Mouse (Mus musculus): Measurements from ENCODE around the gene Pik3r1. TPM values are rescaled to one million over a fixed set of nuclear protein-coding genes. Genes with fewer than 3 reads are reported as not detected.

Gene Pik3r1
- polyA plus RNA-seq, 1 experiment = 49.5 TPM

DNA sequence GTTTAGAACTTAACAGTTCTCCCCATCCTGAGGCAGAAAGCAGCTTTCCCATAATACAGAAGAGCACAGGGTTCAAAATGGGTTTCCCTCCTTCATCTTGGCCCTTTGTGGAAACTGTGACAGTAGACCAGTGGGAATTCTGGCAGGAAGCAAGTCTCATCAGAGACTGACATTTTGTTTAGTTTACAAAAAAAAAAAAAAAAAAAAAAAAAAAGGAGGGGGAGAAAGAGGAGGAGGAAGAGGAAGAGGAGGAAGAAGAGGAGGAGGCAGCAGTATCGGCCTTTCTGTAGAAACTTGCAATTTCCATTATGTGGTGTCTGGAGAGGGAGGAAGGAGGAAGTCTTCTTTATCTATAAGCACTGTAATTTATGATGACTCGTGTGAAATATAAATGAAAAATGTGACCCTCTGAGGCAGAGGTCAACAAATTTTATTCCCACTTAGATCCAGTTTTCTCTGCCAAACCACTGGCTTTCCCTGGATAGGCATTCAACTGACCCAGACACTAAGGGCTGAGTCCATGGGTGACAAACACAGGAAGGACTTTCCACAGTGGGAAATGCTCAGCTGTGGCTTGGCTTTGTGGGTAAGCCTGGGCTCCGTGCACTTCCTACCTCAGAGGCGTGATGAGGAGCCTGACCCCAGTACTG, 28.2 kb downstream of the Pik3r1 start:
- DNase-seq (ENCODE audit: extremely low spot score in 1 of 2, low spot score in 1 of 2) = no peak

GRCm38 (mm10) chr13:101738769-101739168, 29.2 kb downstream of the Pik3r1 start:
- no peak for DNase-seq (ENCODE audit: extremely low spot score in 1 of 2, low spot score in 1 of 2)

DNA sequence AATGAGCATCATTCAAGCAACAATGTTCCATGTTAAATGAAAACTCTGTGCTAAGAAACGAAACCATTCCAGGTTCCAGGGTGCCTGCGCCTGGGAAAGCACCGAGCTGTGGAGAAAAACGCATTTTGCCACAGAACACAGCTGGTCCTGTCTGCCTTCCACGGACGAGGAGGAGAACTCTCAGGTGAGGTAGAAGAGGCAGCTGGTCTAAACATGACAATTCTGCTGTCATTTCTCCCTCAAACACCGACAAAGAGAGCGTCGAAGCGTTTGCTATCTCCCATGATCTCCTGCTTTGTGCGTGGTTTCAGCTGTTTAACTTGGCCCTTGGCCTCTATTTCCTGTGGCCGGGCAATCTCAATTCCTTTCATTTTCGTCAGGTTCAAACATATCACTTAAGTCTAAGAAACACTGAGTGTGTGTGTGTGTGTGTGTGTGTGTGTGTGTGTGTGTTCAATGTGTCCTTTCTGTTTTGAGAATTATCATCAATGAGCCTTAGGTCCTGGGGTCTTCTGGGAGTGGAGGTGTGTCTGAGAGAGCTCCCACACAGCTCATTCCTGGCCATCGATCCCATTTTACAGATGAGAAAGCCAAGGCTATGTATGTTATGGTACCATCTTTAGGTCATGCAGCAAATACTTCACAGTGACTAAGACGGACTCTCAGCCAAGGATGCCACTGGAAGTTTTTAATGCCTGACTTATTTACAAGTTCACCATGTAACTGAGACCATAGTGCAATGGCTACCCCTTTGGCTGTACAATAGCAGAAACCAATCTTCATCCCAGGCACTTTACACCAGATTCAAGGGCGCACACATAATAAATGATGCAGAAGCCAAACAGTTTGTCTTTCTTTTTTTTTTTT, 31.3 kb downstream of the Pik3r1 start:
- DNase-seq (ENCODE audit: extremely low spot score in 1 of 2, low spot score in 1 of 2) = no peak

- DNase-seq (ENCODE audit: extremely low spot score in 1 of 2, low spot score in 1 of 2) = peak in 1 of 2 experiments; percentile 59
These were observed 32.5 kb downstream of the Pik3r1 start for GRCm38 (mm10) chr13:101735364-101736120.

DNA sequence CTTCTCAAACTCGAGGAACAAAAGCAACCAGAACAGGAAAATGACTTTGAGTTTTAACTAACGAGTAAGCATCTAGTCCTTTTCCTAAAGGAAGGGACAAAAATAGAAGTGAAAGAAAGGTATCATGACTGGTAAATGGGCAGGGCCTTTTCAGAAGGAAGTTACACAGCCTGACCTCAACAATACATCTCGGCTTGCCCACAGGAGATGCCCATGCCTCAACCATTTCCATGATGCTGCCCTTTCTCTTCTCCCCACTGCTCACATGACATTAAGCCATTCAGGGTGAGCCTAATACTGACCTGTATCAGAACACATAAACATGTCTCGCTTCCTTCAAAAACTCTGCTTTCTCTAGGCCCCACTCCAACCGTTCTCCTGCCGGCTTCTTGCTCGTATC, 33.8 kb downstream of the Pik3r1 start:
- DNase-seq (ENCODE audit: extremely low spot score in 1 of 2, low spot score in 1 of 2) = no peak

GRCm38 (mm10) chr13:101732675-101733074, 35.3 kb downstream of the Pik3r1 start:
- DNase-seq (ENCODE audit: extremely low spot score in 1 of 2, low spot score in 1 of 2) = no peak

DNA sequence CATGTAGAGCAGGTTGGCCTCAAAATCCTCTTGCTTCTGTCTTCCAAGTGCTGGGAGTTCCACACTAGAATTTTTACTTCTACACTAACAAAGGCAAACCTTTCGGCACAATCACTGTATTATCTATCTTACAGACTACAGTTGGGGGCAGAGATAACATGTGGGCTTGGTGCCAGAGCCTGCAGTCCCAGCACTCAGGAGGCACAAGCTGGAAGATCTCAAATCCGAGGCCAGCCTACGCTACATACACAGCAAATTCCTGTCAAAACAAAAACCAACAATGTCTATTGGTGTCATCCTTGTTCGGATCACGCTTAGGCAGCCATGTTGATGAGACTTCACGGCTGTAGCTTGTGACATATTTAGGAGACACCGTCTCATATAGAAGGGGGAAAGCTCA, 36.2 kb downstream of the Pik3r1 start:
- no peak for DNase-seq (ENCODE audit: extremely low spot score in 1 of 2, low spot score in 1 of 2)

- DNase-seq (ENCODE audit: extremely low spot score in 1 of 2, low spot score in 1 of 2) = no peak
These were observed 37.7 kb downstream of the Pik3r1 start for GRCm38 (mm10) chr13:101730351-101730750.

GRCm38 (mm10) chr13:101729248-101730055, 38.6 kb downstream of the Pik3r1 start:
- DNase-seq (ENCODE audit: extremely low spot score in 1 of 2, low spot score in 1 of 2) = no peak

- peak in 1 of 2 experiments; percentile 64 for DNase-seq (ENCODE audit: extremely low spot score in 1 of 2, low spot score in 1 of 2)
These were observed 39.2 kb downstream of the Pik3r1 start for GRCm38 (mm10) chr13:101728816-101729215.

DNA sequence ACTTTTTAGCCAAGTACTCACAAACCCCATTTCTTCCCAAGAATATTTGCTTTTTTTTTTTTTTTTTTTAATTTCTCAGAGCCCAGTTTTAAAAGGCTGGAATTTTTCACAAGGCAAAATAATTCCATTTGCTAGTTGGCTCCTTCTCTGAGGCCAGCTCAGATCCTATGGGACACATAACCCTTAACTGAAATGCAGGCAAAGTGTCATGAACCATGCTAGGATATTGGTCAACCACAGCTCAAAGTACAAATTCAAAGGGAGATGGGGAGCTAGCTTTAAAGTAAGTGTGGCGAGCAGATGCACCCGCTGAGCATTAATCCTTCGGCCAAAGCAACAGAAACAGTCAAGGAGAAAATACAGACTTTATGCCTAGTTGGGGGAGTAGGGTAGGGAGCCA, 39.7 kb downstream of the Pik3r1 start:
- DNase-seq (ENCODE audit: extremely low spot score in 1 of 2, low spot score in 1 of 2) = no peak

GRCm38 (mm10) chr13:101727837-101728236, 40.2 kb downstream of the Pik3r1 start:
- no peak for DNase-seq (ENCODE audit: extremely low spot score in 1 of 2, low spot score in 1 of 2)

DNA sequence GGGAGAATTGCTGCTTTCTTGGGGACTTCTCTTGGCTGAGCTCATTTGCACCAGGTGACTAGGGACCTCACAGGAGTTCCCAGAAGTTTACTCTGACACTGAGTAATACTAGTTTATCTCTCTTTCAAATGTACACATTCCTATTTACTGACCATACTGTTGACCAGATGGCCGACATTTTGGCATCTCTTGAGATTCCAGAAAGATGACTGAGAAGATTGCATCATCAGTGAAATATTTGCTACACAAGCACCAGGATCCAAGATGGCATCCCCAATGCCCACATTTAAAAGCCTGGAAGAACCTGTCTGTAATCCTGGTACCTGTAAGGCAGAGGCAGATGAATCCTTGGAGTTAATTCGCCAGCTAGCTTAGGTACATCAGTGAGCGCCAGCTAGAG, 41.1 kb downstream of the Pik3r1 start:
- DNase-seq (ENCODE audit: extremely low spot score in 1 of 2, low spot score in 1 of 2) = no peak

GRCm38 (mm10) chr13:101721901-101722595, 46.0 kb downstream of the Pik3r1 start:
- no peak for DNase-seq (ENCODE audit: extremely low spot score in 1 of 2, low spot score in 1 of 2)

- no peak for DNase-seq (ENCODE audit: extremely low spot score in 1 of 2, low spot score in 1 of 2)
These were observed 46.9 kb downstream of the Pik3r1 start for GRCm38 (mm10) chr13:101721154-101721553.

DNA sequence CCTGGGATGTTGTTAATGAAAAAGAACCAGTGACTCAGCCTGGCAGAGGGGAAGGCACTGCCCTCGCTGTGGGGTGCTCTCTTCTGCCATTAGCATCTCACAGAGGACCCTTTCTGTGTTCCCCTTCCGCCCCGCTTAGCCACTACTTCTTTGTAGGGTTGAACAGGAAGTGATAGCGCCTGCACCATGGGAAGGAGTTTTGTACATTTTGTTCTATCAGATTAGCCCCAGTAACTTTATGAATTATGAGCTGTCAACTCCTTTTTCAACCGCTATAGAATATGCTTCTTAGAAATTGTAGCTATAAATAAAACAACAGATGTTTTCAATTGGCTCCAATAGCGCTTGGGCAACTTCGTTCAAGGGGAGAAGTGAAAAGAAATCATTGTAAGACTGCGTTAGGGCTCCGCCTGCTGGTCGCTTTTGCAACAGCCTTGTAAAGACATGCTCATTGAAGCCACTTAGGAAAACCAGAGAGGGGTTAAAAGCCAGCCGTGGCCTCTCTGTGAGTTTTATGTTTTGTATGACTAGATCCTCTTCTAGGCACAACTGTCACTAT, 48.6 kb downstream of the Pik3r1 start:
- peak; percentile 64 to 93 for DNase-seq (ENCODE audit: extremely low spot score in 1 of 2, low spot score in 1 of 2)

GRCm38 (mm10) chr13:101718744-101719143, 49.3 kb downstream of the Pik3r1 start:
- no peak for DNase-seq (ENCODE audit: extremely low spot score in 1 of 2, low spot score in 1 of 2)

DNA sequence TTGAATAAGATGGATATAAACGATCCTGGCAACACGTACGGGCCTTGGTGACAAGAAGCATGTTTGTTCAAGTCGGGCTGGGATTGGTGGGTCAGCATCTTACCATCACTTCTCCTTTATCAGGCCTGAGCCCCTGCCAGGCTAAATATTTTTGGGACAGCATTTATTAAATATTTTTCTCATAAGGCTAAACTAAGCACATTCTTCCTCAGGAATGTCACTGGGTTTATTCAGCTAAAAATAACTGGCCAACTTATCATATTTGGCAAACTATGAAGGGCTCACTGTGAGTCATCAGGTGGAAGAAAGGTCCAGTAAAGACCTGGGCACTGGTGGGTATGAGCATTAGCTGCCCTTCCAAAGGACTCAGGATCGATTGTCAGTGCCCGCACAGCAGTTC, 50.2 kb downstream of the Pik3r1 start:
- DNase-seq (ENCODE audit: extremely low spot score in 1 of 2, low spot score in 1 of 2) = no peak

DNA sequence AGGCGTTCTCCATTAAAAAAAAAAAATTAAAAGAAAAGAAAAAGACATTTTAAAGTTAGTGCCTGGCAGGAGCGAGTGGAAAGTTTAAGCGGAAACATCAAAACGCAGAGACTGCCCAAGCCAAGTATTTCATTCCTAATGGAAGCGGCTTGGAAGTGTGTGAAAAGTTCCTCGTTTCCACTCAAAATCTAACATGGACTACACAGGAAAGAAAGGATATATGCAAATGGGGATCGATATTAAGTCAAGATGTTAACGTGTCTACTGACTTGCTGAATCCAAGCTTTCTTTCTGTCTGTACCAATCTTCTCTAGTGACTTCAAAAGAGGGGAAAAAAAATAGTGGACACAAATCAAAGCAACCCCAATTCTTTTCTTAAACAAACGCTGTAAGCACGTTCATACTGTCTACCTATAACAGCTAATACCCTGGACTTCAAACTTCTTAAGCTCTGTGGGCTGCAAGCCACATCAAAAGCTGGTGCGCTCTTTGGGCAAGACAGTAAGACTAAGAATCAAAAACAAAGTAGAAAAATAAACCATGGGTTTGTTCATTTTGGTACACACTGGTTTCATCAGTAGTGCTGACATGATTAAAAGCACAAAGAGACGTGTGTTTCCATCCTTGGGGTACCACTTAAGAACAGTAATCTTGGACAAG, 54.5 kb downstream of the Pik3r1 start:
- no peak for DNase-seq (ENCODE audit: extremely low spot score in 1 of 2, low spot score in 1 of 2)

All from frontal cortex, adult 2 months (tissue).